Mouse (Mus musculus) heart, embryonic 12.5 days (tissue): Measurements from ENCODE around the gene Bcr. TPM values are rescaled to one million over a fixed set of nuclear protein-coding genes. Genes with fewer than 3 reads are reported as not detected.

ENCODE experiments used
- ATAC-seq: fragments of 200-750 bp; cut with Nextera tagmentation; 2 replicates; pipeline ENCODE4 v1.8.0; 2017; ENCODE audit warnings: moderate TSS enrichment, moderate library complexity; ENCODE audit not compliant: insufficient number of reproducible peaks, low FRiP score
- H3K27ac ChIP-seq: fragments of 300-500 bp; sonication (generic); 2 replicates; pipeline ENCODE4 v1.5.1; 2016; ENCODE audit warnings: mild to moderate bottlenecking, moderate library complexity; ENCODE audit not compliant: poor library complexity, severe bottlenecking
- H3K27me3 ChIP-seq: fragments of 300-500 bp; sonication (generic); replicated peaks from 2 replicates; pipeline ENCODE4 v1.6.1; 2016; ENCODE audit warnings: mild to moderate bottlenecking, moderate library complexity
- H3K36me3 ChIP-seq: fragments of 300-500 bp; sonication (generic); 2 replicates; pipeline ENCODE4 v1.6.1; 2016; ENCODE audit warnings: mild to moderate bottlenecking, moderate library complexity
- H3K4me1 ChIP-seq: fragments of 300-500 bp; sonication (generic); replicated peaks from 2 replicates; pipeline ENCODE4 v1.6.1; 2016; ENCODE audit warnings: mild to moderate bottlenecking
- H3K4me2 ChIP-seq: fragments of 300-500 bp; sonication (generic); 2 replicates; pipeline ENCODE4 v1.6.1; 2016; ENCODE audit warnings: mild to moderate bottlenecking, moderate library complexity
- H3K4me3 ChIP-seq: fragments of 300-500 bp; sonication (generic); 2 replicates; pipeline ENCODE4 v1.5.1; 2016; ENCODE audit warnings: mild to moderate bottlenecking
- H3K9ac ChIP-seq: fragments of 300-500 bp; sonication (generic); 2 replicates; pipeline ENCODE4 v1.6.1; 2016; ENCODE audit warnings: mild to moderate bottlenecking, moderate library complexity
- H3K9me3 ChIP-seq: fragments of 300-500 bp; sonication (generic); replicated peaks from 2 replicates; pipeline ENCODE4 v1.6.1; 2016; ENCODE audit warnings: mild to moderate bottlenecking, moderate library complexity
- WGBS: fragments of 180-500 bp; shearing (Covaris S2); methylation state at CpG from one replicate; pipeline ENCODE4 v1.1.7; 2016; 5-methylcytosine and 5-hydroxymethylcytosine counted together
- polyA plus RNA-seq: library from polyadenylated mRNA; unstranded; fragments of >200 nt; fragmentation: Nextera tagmentation; extraction: Ambion mirVana; gene quantifications from 2 replicates; pipeline ENCODE4 v1.2.1, GENCODE M21; 2016

The Bcr gene
- polyA plus RNA-seq, 1 experiment from 2014 or later = 21.9 TPM

- H3K9me3 ChIP-seq = no peaks in the 10 kb centered on the region
- no peak overlapping the region for H3K27ac ChIP-seq
- H3K4me1 ChIP-seq = no peaks in the 10 kb centered on the region
- no peak overlapping the region for H3K4me2 ChIP-seq
- WGBS = 67% methylated on average over 8 of the region's 8 CpGs
- ATAC-seq = no peak
- H3K36me3 ChIP-seq = peaks cover 75% of the 10 kb centered on the region
- H3K4me3 ChIP-seq = no peak overlapping the region
- H3K27me3 ChIP-seq = no peaks in the 10 kb centered on the region
- H3K9ac ChIP-seq = no peak overlapping the region
These were observed 97.3 kb downstream of the Bcr start for GRCm38 (mm10) chr10:75157713-75158112.

GRCm38 (mm10) chr10:75158356-75158755 lies 98.0 kb downstream of the Bcr start:
- no peak overlapping the region for H3K27ac ChIP-seq
- peaks cover 78% of the 10 kb centered on the region for H3K36me3 ChIP-seq
- peak; percentile 37; the same call in 1 of the 2 replicates for ATAC-seq
- H3K9ac ChIP-seq = no peak overlapping the region
- 62% methylated on average over 1 of the region's 1 CpGs for WGBS
- no peak overlapping the region for H3K4me2 ChIP-seq
- no peak overlapping the region for H3K4me3 ChIP-seq
- H3K27me3 ChIP-seq = no peaks in the 10 kb centered on the region
- no peaks in the 10 kb centered on the region for H3K4me1 ChIP-seq
- H3K9me3 ChIP-seq = no peaks in the 10 kb centered on the region

GRCm38 (mm10) chr10:75160171-75160900 lies 99.9 kb downstream of the Bcr start:
- Histone ChIP-seq H3K4me2 (no peak overlapping the region), H3K4me3 (no peak overlapping the region), H3K36me3 (peaks cover 75% of the 10 kb centered on the region), H3K9ac (no peak overlapping the region), H3K4me1 (no peaks in the 10 kb centered on the region), H3K9me3 (peaks cover 3% of the 10 kb centered on the region; the same call in 1 of the 2 replicates), H3K27ac (no peak overlapping the region), H3K27me3 (no peaks in the 10 kb centered on the region)
- 77% methylated on average over 10 of the region's 10 CpGs for WGBS
- ATAC-seq = no peak

GRCm38 (mm10) chr10:75165825-75166481 lies 105.6 kb downstream of the Bcr start:
- Histone ChIP-seq H3K9me3 (peaks cover 3% of the 10 kb centered on the region; the same call in 1 of the 2 replicates), H3K27ac (no peak overlapping the region), H3K4me2 (no peak overlapping the region), H3K9ac (no peak overlapping the region), H3K36me3 (peaks cover 42% of the 10 kb centered on the region), H3K4me3 (no peak overlapping the region), H3K4me1 (peaks cover 19% of the 10 kb centered on the region), H3K27me3 (no peaks in the 10 kb centered on the region)
- 58% methylated on average over 10 of the region's 10 CpGs for WGBS
- no peak for ATAC-seq

GRCm38 (mm10) chr10:75166601-75167000 lies 106.2 kb downstream of the Bcr start:
- H3K4me2 ChIP-seq = no peak overlapping the region
- no peak overlapping the region for H3K9ac ChIP-seq
- H3K9me3 ChIP-seq = peaks cover 3% of the 10 kb centered on the region; the same call in 1 of the 2 replicates
- H3K27me3 ChIP-seq = no peaks in the 10 kb centered on the region
- 74% methylated on average over 4 of the region's 4 CpGs for WGBS
- H3K27ac ChIP-seq = no peak overlapping the region
- peaks cover 26% of the 10 kb centered on the region for H3K4me1 ChIP-seq
- peaks cover 42% of the 10 kb centered on the region for H3K36me3 ChIP-seq
- ATAC-seq = no peak
- H3K4me3 ChIP-seq = no peak overlapping the region

GRCm38 (mm10) chr10:75170207-75170850 lies 109.9 kb downstream of the Bcr start:
- 22% methylated on average over 12 of the region's 12 CpGs for WGBS
- no peak overlapping the region for H3K4me3 ChIP-seq
- peak; percentile 75 for ATAC-seq
- peak overlapping the region; percentile 15; the same call in 1 of the 2 replicates for H3K9ac ChIP-seq
- H3K36me3 ChIP-seq = peaks cover 20% of the 10 kb centered on the region
- H3K27me3 ChIP-seq = no peaks in the 10 kb centered on the region
- H3K27ac ChIP-seq = peak overlapping the region; percentile 68
- peaks cover 53% of the 10 kb centered on the region for H3K4me1 ChIP-seq
- no peaks in the 10 kb centered on the region for H3K9me3 ChIP-seq
- H3K4me2 ChIP-seq = peak overlapping the region; percentile 48

- no peaks in the 10 kb centered on the region for H3K27me3 ChIP-seq
- H3K9ac ChIP-seq = peak overlapping the region; percentile 10; the same call in 1 of the 2 replicates
- H3K27ac ChIP-seq = peak overlapping the region; percentile 94
- ATAC-seq = no peak
- 49% methylated on average over 8 of the region's 8 CpGs for WGBS
- H3K4me2 ChIP-seq = no peak overlapping the region; the same call in 1 of the 2 replicates
- no peaks in the 10 kb centered on the region for H3K9me3 ChIP-seq
- H3K36me3 ChIP-seq = peaks cover 36% of the 10 kb centered on the region
- H3K4me1 ChIP-seq = peaks cover 55% of the 10 kb centered on the region
- no peak overlapping the region for H3K4me3 ChIP-seq
These were observed 112.7 kb downstream of the Bcr start for GRCm38 (mm10) chr10:75173056-75173455.

GRCm38 (mm10) chr10:75173712-75174111 lies 113.3 kb downstream of the Bcr start:
- 32% methylated on average over 12 of the region's 12 CpGs for WGBS
- Histone ChIP-seq H3K27ac (peak overlapping the region; percentile 94), H3K4me2 (peak overlapping the region; percentile 63), H3K4me1 (peaks cover 55% of the 10 kb centered on the region), H3K36me3 (peaks cover 36% of the 10 kb centered on the region), H3K9me3 (no peaks in the 10 kb centered on the region), H3K9ac (peak overlapping the region; percentile 66), H3K27me3 (no peaks in the 10 kb centered on the region), H3K4me3 (peak overlapping the region; percentile 24)
- ATAC-seq = peak; percentile 72

GRCm38 (mm10) chr10:75176494-75176893 lies 116.1 kb downstream of the Bcr start:
- H3K27me3 ChIP-seq = no peaks in the 10 kb centered on the region
- H3K36me3 ChIP-seq = peaks cover 60% of the 10 kb centered on the region
- H3K4me3 ChIP-seq = no peak overlapping the region
- peaks cover 38% of the 10 kb centered on the region for H3K4me1 ChIP-seq
- no peaks in the 10 kb centered on the region for H3K9me3 ChIP-seq
- 0 out of 2 replicates have a peak overlapping the region, but pooled peaks have one; percentile 20 for H3K4me2 ChIP-seq
- no peak overlapping the region for H3K27ac ChIP-seq
- ATAC-seq = no peak
- WGBS = 63% methylated on average over 8 of the region's 8 CpGs
- H3K9ac ChIP-seq = no peak overlapping the region

- 84% methylated on average over 5 of the region's 5 CpGs for WGBS
These were observed 118.5 kb downstream of the Bcr start for GRCm38 (mm10) chr10:75178911-75179310.

More at GRCm38 (mm10) chr10:75178911-75179310, 118.5 kb downstream of the Bcr start:
- Histone ChIP-seq H3K27me3 (no peaks in the 10 kb centered on the region), H3K27ac (no peak overlapping the region), H3K9ac (no peak overlapping the region), H3K4me1 (peaks cover 23% of the 10 kb centered on the region), H3K9me3 (no peaks in the 10 kb centered on the region), H3K4me2 (no peak overlapping the region), H3K36me3 (peaks cover 77% of the 10 kb centered on the region), H3K4me3 (no peak overlapping the region)
- ATAC-seq = no peak
